Mouse (Mus musculus): Measurements from ENCODE around the gene Gstm4.

Gene Gstm4

GRCm38 (mm10) chr3:108044394-108045140 lies at the start of gene Gstm4:
Gstm4 (minus strand) TSS chr3:108044894.
- peak; percentile 87 for DNase-seq (ENCODE audit: low spot score)

DNA sequence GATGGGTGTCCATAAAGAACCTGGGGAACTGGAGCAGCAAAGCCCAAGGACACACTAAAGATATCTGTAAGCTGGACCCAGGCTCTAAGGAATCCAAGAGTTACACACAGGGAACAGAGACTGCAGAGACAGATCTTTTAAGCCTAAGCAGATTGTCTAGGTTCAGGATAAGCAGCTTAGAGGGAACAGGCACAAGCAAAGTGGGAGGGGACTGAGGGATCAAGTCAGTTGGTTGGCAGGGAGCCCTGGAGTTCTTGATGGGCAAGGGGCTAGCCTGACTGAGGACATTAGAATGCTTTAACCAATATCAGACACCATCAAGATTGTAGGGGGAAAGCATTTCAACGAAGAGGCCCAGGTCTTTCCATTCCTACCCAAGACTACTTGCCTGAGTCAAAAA lies 49.5 kb upstream of the Gstm4 start:
- no peak for DNase-seq (ENCODE audit: low spot score)

DNA sequence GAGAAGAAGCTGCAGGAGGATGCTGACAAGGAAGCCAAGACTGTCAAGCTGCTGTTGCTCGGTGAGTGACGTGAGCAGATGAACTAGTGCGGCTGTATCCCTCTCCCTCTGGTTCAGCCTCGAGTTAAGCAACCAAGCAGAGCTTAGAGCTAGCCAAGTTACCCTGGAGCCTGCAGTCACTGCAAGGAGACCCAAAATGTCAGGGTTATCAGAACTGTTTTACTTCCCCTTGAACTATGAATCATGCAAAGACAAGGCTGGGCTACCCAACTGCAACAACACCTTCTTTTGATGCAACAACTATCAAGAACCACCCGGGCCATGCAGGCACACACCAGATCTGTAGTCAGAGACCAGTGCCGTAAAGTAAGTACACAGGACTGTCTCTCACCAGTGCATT lies 48.6 kb upstream of the Gstm4 start:
- no peak for DNase-seq (ENCODE audit: low spot score)

DNA sequence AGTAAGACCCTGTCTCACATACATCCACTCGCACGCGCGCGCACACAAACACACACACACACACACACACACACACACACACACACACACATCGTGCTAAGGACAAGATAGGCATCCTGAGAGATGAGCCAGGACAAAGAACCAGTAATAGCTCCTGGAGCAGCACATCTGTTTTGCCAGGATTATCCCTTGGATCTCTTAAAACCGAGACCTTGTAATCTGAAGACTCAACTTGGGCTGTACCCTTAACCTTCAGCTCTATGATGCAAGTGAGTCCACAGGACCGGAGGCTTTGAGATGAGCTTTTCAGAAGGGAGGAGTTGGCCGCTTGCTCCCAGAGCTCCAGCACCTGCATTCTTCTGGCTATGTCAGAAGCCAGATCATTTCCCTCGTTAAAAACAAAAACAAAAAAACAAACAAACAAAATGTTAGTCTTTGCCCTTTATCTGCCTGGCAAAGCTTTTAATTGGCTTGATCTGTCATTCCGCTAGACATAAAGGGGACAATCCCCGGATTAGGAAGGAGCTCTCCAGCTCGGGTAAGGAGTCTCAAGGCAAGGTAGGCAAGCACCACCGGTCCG lies 47.9 kb upstream of the Gstm4 start, which contains the start of gene Gnat2:
Gene Gnat2 (plus strand): TSS at position 254 of the 580 bp plus-strand sequence.
- no peak for DNase-seq (ENCODE audit: low spot score)

DNA sequence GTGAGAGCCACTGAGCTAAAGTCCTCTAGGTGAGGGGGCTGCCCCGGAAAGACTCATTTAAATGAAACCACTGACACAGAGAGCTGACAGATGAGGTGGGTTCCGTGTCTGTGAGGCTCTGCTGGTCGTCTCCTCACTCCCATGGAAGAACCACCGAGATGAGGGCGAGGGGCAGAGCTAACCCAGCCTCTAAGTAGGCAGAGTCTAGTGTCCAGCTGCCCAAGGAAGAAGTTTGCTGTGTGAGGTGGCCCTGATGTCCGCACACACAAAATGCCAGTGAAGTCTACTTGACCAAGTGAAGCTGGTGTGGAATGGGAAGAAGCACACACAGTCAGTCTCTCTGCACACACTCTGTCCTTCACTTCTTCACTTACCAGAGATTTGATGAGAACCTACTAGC lies 47.3 kb upstream of the Gstm4 start:
- no peak for DNase-seq (ENCODE audit: low spot score)

GRCm38 (mm10) chr3:108090561-108090960 lies 45.9 kb upstream of the Gstm4 start:
- DNase-seq (ENCODE audit: low spot score), result no peak

DNA sequence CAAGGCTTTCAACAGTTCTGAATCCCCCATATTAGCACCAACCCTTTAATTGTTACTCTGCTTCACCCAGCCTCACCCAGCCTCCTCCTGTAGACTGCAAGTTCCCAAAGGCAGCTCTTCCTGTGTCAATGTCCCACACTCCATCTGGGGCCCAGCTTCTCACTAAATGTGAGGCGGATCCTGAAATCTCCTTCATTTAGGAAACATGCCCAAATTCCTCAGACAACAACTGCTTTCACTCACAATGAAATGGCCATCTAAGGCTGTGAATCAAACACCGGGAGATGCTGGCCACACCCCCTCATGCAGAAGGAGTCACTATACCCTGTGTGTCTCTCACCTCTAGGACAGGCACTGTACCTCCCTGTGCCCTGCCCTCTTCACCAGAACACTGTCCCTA lies 45.2 kb upstream of the Gstm4 start:
- DNase-seq (ENCODE audit: low spot score), result no peak

DNA sequence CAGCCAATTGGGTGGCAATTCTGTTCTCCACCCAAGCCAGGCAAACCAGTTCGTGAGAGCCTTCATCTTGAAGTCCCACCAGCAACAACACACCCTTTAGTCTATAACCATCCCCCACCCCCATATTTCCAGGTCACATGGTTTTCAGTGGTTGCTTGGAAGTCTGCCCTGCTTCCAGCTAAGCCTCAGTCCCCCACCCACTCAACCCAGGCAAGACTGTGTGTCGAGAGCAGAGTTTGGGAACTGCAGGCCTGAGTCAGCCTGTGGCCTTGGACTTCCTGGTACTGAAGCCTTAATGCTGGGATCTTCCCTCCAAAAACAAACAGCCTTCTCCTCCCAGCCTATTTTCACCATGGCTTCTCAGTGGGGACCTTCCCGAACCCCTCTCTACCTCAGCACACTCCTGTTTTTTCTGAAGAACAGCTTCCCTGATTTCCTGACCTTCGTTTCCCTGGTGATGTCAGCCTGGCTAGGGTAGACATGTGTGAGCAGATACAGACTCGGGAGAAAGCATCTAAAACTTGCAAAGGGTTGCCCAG lies 44.2 kb upstream of the Gstm4 start:
- peak; percentile 45 for DNase-seq (ENCODE audit: low spot score)

DNA sequence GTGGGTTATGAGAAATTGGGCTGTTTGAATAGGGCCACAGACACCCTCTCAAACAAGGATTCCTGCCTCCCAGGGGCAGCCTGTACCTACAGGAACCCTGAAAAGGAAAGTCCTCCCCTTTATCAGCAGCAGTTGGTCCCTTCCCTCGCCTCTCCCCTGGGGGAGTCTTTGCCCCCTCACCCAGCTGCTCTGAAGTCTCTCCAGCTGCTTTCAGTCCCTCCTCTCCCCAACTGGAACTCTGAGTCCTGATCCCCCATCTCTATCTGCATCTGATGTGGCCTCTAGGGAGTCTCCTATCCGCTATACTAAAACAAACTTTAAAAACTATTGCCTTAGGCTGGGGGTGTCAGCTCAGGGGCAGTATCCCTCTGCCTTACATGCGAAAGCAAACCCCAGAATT lies 42.6 kb upstream of the Gstm4 start:
- no peak for DNase-seq (ENCODE audit: low spot score)

- DNase-seq (ENCODE audit: low spot score), result peak; percentile 74
Observed at GRCm38 (mm10) chr3:108086470-108086979, 41.8 kb upstream of the Gstm4 start, which contains the start of gene Ampd2. Ampd2 (minus strand) TSS chr3:108086651.

DNA sequence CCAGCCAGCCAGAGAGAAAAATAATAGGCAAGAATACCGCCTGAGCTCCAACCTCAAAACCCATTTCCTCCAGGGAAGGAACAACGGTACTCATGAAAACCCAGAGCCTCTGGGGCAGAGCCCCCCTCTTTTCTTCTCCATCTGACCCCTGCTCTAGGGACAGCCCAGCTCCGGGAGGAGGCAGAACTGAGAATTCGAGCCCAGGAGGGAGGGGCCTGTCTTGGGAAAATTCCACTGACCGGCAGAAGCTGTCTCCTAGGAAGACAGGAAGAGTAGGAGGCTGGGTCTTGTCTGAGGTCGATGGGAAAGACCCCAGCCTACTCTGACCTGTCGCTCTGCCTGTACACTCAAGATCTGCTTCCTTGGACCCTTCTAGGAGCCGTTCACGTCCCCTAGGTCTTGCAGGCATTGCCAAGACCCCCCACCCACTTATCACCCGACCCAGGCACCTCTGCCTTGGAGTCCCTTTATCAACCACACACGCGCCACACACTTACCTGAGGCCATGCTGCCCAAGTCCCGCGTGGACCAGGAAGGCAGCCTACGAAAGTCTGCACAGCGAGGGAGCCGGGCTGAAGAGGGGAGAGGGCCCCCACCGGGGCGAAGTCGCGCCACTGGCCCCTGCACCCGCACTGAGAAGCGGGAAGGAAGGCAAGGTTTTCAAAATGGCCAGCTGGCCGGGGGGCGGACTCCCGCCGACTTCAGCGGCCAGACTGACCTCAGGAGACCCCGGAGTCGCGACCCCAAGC lies 41.2 kb upstream of the Gstm4 start:
- peak; percentile 82 for DNase-seq (ENCODE audit: low spot score)

- peak; percentile 88 for DNase-seq (ENCODE audit: low spot score)
Observed at GRCm38 (mm10) chr3:108085281-108085720, 40.6 kb upstream of the Gstm4 start.

- DNase-seq (ENCODE audit: low spot score), result no peak
Observed at GRCm38 (mm10) chr3:108084767-108085270, 40.1 kb upstream of the Gstm4 start.

- no peak for DNase-seq (ENCODE audit: low spot score)
Observed at GRCm38 (mm10) chr3:108083904-108084407, 39.3 kb upstream of the Gstm4 start.

GRCm38 (mm10) chr3:108083161-108083560 lies 38.5 kb upstream of the Gstm4 start:
- no peak for DNase-seq (ENCODE audit: low spot score)

- no peak for DNase-seq (ENCODE audit: low spot score)
Observed at GRCm38 (mm10) chr3:108082251-108082875, 37.7 kb upstream of the Gstm4 start.

GRCm38 (mm10) chr3:108081681-108082080 lies 37.0 kb upstream of the Gstm4 start:
- no peak for DNase-seq (ENCODE audit: low spot score)

GRCm38 (mm10) chr3:108076836-108077235 lies 32.1 kb upstream of the Gstm4 start:
- no peak for DNase-seq (ENCODE audit: low spot score)

GRCm38 (mm10) chr3:108072983-108073569 lies 28.4 kb upstream of the Gstm4 start:
- no peak for DNase-seq (ENCODE audit: low spot score)

GRCm38 (mm10) chr3:108070295-108071293 lies 25.9 kb upstream of the Gstm4 start:
- no peak for DNase-seq (ENCODE audit: low spot score)
